Mouse (Mus musculus) adrenal gland, postnatal 4 days (tissue): ENCODE data around the gene Mrgpra2b. TPM values are rescaled to one million over a fixed set of nuclear protein-coding genes. Genes with fewer than 3 reads are reported as not detected.
"Not testable (repeated sequence)": the region's sequence is repeated elsewhere in the genome, so short reads cannot be mapped to it uniquely, and the experiment has no call there.

Experiments
- DNase-seq, 2 experiments: peaks; one replicate each; pipeline ENCODE4 v3.0.0; 2021 to 2022; ENCODE audit warnings: low spot score in 2 of 2, mixed read lengths in 2 of 2
- long read RNA-seq, 2 experiments: library from polyadenylated mRNA; stranded (forward); transcript quantifications; one replicate each; pipeline ENCODE4 v2.0.0; 2021
- total RNA-seq, 2 experiments: library from RNA; stranded (reverse); gene quantifications; 2 replicates each; pipeline ENCODE4 v1.2.3; 2021

The Mrgpra2b gene
- total RNA-seq = under 1 TPM; 0.64 to 0.90 TPM
- long read RNA-seq, experiment 1, partial matches to known transcripts = 0 of 1 reads
- long read RNA-seq, experiment 1, other reads (novel, unspliced or antisense) = 1 of 1 reads
- long read RNA-seq, experiment 2, partial matches to known transcripts = 0 of 1 reads
- long read RNA-seq, experiment 2, other reads (novel, unspliced or antisense) = 1 of 1 reads

DNA sequence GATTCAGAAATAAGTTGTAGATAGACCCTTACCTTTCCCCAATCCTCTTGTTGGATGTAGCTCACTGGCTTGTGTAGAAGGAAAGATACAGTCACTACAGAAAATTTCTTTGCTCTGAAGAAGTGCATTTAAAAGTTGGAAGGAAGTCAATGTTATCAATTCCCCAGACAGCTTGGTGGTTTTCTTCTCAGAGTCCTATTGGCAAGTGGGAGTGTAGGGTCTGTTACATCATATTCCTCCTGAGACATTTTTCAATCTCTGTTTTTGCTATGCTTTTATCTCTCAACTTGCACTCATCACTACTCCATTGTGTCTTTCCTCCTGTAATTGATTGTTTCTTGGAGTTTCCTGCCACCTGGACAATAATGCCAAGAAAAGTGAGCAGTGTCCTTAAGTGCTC lies at the start of gene Mrgpra2b:
Mrgpra2b (minus strand) TSS at position 101 of the 400 bp plus-strand sequence.
- DNase-seq = no peak

DNA sequence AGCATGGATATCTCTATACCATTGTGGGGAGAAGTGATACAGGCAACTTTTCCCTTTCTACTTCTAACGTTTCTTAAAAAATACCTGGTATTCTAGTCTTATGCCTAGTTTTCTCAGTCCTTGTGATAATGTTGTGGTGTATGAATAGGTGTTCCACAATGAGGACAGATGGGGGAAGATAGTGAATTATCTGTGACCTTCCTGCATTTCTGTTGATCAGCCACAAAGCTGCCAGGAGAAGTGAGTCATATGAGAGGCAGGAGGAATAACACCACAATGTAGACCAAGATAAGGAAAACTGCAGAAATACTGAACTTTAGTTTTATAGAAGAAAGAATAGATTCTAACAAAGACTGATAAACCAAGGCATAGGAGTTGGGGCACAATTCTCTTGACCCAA lies 12.3 kb downstream of the Mrgpra2b start:
- no peak for DNase-seq

DNA sequence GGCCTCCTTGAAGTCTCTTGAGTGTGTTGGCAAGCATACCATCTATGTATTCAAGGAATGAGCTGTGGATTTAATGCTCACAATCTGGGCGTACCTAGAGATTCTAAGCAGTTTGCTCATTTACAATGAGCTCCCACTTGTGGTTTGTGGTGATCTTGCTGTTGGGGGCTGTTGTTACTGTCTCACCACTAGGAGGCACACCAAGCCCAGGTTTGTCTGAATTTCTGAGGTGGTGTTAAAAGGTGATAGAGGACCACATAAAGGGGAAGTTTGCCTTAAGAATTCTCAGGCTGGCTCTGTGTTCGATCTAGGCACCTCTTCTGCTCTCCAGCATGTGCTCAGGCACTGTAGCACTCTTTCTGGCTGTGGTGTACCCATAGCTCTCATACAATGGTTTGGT lies 13.6 kb downstream of the Mrgpra2b start:
- DNase-seq = no peak

DNA sequence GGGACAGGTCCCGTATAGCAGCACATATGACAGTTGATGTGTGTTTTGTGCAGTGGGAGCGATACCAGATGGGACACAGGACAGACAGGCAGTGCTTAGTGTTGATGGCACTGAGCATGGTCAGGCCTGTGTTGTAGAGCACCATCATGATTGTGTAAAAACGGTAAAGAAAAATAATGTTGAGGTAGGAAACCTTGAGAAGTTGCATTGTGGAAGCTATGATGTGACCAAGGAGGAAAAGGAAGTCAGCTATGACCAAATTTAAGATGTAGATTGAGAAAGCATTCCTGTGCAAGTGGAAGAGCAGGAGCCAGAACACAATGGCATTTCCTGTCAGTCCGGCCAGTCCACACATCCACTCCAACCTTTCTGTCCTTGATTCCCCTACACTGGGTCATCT lies 25.7 kb downstream of the Mrgpra2b start:
- no peak for DNase-seq

DNA sequence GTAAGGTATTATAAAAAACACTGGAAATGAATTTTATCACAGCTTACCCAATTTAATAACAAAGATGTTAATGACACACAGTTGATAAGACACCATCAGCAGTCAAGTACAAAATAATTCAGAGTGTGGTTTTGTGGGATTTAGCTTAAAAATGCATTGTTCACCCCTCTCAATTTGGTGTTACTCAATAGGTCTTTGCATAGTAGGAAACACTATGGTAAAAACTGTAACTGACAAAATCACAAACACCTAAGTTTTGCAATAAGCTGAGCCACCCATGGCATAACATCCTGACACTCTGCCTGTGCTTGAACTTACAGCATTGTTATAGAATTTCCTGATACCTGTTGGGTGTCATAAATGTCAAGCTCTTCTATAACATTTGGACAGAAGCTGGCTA lies 37.4 kb downstream of the Mrgpra2b start:
- not testable (repeated sequence) for DNase-seq

DNA sequence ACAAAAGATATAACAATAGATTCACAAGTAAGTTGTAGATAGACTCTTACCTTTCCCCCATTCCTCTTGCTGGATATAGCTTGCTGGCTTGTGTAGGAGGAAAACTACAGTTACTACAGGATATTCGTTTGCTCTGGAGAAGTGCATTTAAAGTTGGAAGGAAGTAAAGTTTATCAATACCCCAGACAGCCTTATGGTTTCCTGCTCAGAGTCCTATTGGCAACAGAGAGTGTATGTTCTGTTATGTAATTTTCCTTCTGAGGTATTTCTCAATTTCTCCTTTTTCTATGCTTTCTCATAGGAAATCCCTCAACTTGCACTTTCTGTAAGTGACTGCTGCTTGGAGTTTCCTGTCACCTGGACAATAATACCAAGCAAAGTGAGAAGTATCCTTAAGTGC lies 39.2 kb downstream of the Mrgpra2b start:
- DNase-seq = not testable (repeated sequence)

DNA sequence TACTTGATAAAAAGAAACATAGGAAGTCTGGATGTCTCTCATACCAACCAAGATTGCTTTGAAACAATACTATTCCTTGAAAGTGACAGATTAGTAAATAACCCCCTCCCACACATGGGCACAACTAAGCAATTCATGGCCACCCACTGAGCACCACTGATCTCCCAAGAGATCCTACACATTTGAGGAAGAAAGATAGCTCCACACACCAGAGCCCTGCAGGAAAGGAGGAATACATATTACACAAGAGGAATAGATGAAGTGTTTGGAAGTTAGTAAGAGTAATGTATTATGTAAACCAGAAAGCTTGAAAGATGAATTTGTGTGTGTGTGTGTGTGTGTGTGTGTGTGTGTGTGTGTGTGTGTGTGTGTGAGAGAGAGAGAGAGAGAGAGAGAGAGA lies 45.5 kb downstream of the Mrgpra2b start:
- not testable (repeated sequence) for DNase-seq

DNA sequence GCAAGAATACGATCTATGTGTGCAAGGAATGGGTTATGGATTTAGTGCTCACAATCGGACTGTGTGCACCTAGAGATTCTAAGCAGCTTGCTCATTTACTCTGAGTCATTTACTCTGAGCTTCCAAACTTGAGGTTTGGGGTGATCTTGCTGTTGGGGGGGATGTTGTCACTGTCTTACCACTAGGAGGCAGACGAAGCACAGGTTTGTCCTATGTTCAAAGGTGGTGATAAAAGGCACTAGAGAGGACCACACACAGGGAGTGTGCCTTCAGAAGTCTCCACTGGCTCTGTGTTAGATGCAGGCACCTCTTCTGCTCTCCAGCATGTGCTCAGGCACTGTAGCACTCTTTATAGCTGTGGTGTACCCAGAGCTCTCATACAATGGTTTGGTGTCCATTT lies 54.8 kb downstream of the Mrgpra2b start:
- not testable (repeated sequence) for DNase-seq

DNA sequence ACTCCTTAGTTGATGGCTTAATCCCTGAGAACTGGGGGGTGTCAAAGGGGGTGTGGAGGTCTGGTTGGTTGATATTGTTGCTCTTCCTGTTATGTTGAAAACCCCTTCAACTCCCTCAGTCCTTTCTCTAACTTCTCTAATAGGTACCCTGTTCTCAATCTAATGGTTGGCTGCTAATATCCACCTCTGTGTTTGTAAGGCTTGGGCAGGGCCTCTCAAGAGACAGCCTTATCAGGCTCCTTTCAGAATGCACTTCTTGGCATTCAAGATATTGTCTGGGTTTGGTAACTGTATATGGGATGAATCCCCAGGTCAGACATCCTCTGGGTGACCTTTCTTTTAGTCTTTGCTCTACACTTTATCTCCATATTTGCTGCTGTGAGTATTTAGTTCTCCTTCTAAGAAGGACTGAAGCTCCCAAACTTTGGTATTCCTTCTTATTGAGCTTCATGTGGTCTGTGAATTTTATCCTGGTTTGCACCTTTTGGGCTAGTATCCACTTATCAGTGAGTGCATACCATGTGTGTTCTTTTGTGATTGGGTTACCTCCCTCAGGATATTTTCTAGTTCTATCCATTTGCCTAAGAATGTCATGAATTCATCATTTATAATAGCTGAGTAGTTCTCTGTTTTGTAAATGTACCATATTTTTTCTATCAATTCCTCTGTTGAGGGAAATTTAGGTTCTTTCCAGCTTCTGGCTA lies 63.2 kb downstream of the Mrgpra2b start:
- DNase-seq = not testable (repeated sequence)

DNA sequence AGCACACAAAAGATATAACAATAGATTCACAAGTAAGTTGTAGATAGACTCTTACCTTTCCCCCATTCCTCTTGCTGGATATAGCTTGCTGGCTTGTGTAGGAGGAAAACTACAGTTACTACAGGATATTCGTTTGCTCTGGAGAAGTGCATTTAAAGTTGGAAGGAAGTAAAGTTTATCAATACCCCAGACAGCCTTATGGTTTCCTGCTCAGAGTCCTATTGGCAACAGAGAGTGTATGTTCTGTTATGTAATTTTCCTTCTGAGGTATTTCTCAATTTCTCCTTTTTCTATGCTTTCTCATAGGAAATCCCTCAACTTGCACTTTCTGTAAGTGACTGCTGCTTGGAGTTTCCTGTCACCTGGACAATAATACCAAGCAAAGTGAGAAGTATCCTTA lies 76.6 kb downstream of the Mrgpra2b start, which contains the start of gene Mrgpra2a:
Mrgpra2a (minus strand) TSS at position 125 of the 400 bp plus-strand sequence.
- not testable (repeated sequence) for DNase-seq

DNA sequence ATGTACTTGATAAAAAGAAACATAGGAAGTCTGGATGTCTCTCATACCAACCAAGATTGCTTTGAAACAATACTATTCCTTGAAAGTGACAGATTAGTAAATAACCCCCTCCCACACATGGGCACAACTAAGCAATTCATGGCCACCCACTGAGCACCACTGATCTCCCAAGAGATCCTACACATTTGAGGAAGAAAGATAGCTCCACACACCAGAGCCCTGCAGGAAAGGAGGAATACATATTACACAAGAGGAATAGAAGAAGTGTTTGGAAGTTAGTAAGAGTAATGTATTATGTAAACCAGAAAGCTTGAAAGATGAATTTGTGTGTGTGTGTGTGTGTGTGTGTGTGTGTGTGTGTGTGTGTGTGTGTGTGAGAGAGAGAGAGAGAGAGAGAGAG lies 82.9 kb downstream of the Mrgpra2b start:
- not testable (repeated sequence) for DNase-seq

DNA sequence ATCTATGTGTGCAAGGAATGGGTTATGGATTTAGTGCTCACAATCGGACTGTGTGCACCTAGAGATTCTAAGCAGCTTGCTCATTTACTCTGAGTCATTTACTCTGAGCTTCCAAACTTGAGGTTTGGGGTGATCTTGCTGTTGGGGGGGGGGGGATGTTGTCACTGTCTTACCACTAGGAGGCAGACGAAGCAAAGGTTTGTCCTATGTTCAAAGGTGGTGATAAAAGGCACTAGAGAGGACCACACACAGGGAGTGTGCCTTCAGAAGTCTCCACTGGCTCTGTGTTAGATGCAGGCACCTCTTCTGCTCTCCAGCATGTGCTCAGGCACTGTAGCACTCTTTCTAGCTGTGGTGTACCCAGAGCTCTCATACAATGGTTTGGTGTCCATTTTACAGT lies 92.2 kb downstream of the Mrgpra2b start:
- not testable (repeated sequence) for DNase-seq

DNA sequence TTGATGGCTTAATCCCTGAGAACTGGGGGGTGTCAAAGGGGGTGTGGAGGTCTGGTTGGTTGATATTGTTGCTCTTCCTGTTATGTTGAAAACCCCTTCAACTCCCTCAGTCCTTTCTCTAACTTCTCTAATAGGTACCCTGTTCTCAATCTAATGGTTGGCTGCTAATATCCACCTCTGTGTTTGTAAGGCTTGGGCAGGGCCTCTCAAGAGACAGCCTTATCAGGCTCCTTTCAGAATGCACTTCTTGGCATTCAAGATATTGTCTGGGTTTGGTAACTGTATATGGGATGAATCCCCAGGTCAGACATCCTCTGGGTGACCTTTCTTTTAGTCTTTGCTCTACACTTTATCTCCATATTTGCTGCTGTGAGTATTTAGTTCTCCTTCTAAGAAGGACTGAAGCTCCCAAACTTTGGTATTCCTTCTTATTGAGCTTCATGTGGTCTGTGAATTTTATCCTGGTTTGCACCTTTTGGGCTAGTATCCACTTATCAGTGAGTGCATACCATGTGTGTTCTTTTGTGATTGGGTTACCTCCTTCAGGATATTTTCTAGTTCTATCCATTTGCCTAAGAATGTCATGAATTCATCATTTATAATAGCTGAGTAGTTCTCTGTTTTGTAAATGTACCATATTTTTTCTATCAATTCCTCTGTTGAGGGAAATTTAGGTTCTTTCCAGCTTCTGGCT lies 100.7 kb downstream of the Mrgpra2b start:
- not testable (repeated sequence) for DNase-seq

Other genes with a start within 250 kb of the Mrgpra2b start
- gene Mrgpra1, start 174.6 kb downstream of the Mrgpra2b start, total RNA-seq = not detected
- gene Mrgpra2a, start 76.7 kb downstream of the Mrgpra2b start, total RNA-seq = under 1 TPM in 1 of 2 experiments, not detected in 1; 0.31 TPM
- gene Mrgpra3, start 72.5 kb upstream of the Mrgpra2b start, total RNA-seq = not detected